22 mouse cellular contexts compared by ENCODE assay signal in the genomic region with DNA sequence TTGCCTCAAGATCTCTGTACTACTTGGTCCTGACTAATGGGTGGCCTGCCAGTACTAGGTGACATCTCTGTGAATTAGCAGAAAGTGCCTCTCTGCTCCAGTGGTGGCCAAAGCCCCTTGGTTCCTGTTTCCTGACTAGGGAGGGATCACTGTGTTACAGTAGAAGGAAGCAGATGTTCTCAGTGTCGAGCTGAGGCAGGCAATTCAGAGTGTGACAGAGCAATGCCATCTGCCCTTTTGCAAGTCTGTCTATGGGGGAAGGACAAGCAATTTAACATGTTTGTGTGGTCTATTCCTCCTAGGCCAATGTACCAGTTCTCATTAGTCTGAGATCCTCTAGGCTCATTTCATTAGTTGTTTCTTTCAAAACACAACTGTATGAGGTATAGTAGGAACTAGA.
DNase-seq lines count a peak whose midpoint lies in the region; ATAC-seq and TF ChIP-seq lines count a peak whose summit lies in the region.
"Had no signal": no experiment of that assay in that cellular context is flagged by ENCODE, and none has a peak within 500 bp of the region (broad histone marks: within the 10 kb centered on the region; RNA-seq: fewer than 3 reads in every experiment).

No protein-coding gene starts in this region.

- H3K9me3 ChIP-seq in forebrain, embryonic 14.5 days (replicated peaks; ENCODE audit: control insufficient read depth, low read length) = no peaks in the 10 kb centered on the region
- no peaks in the 10 kb centered on the region for H3K9me3 ChIP-seq in forebrain, embryonic 12.5 days
- H3K9me3 ChIP-seq in lung, embryonic 16.5 days (ENCODE audit: control insufficient read depth, low read length) = no peaks in the 10 kb centered on the region
- no peaks in the 10 kb centered on the region for H3K9me3 ChIP-seq in MEL (replicated peaks; ENCODE audit: insufficient read depth, low read length)
- H3K9me3 ChIP-seq: embryonic facial prominence, embryonic 10.5 days; embryonic facial prominence, embryonic 12.5 days; forebrain, embryonic 15.5 days; G1E had no signal

- no peaks in the 10 kb centered on the region for H3K36me3 ChIP-seq in forebrain, embryonic 14.5 days (ENCODE audit: control insufficient read depth, insufficient read depth, low read length)
- H3K36me3 ChIP-seq in forebrain, embryonic 12.5 days (replicated peaks) = no peaks in the 10 kb centered on the region
- no peaks in the 10 kb centered on the region for H3K36me3 ChIP-seq in lung, embryonic 16.5 days (ENCODE audit: control insufficient read depth, insufficient read depth, low read length)
- H3K36me3 ChIP-seq in MEL (ENCODE audit: control insufficient read depth in 1 of 2, insufficient read depth in 2 of 2, low read length in 2 of 2) = no peaks in the 10 kb centered on the region
- H3K36me3 ChIP-seq: embryonic facial prominence, embryonic 10.5 days; embryonic facial prominence, embryonic 12.5 days; forebrain, embryonic 15.5 days; G1E had no signal

- peak; percentile 6 for DNase-seq in forebrain, embryonic 14.5 days (ENCODE audit: low spot score)
- DNase-seq in lung, adult 18-20 months = no peak
- DNase-seq in lung, postnatal 10 days = peak; percentile 33
- no peak for DNase-seq in lung, postnatal 4 days
- DNase-seq in MEL (ENCODE audit: low read depth, low spot score) = peak; percentile 23
- no peak for DNase-seq in cerebellum, adult 11-12 months
- DNase-seq: adrenal gland, adult 2 months; adrenal gland, postnatal 10 days; adrenal gland, postnatal 25 days; B cell, adult 2 months; cerebellum, adult 18-20 months; cerebellum, adult 9-10 months; cerebellum, postnatal 25 days; forebrain, postnatal 0 days had no signal

- TF ChIP-seq POLR2A in MEL (IDR thresholded peaks at IDR 0.05; ENCODE audit: control insufficient read depth in 1 of 2, insufficient read depth in 1 of 2, low read depth in 1 of 2, low read length in 2 of 2, poor library complexity in 1 of 2) = no peak

- no peaks in the 10 kb centered on the region for H3K79me2 ChIP-seq in MEL (ENCODE audit: control insufficient read depth, insufficient read depth, low read length, poor library complexity)

- no peaks in the 10 kb centered on the region for H3K4me1 ChIP-seq in forebrain, embryonic 14.5 days (ENCODE audit: control insufficient read depth, insufficient read depth, low read length)
- no peaks in the 10 kb centered on the region for H3K4me1 ChIP-seq in forebrain, embryonic 12.5 days
- no peaks in the 10 kb centered on the region for H3K4me1 ChIP-seq in lung, embryonic 16.5 days (replicated peaks; ENCODE audit: control insufficient read depth, insufficient read depth, low read length)
- no peaks in the 10 kb centered on the region for H3K4me1 ChIP-seq in MEL (ENCODE audit: control insufficient read depth in 1 of 2, insufficient read depth in 2 of 2, low read length in 2 of 2)
- H3K4me1 ChIP-seq: embryonic facial prominence, embryonic 10.5 days; embryonic facial prominence, embryonic 12.5 days; forebrain, embryonic 15.5 days had no signal

- H3K27ac ChIP-seq in forebrain, embryonic 14.5 days (ENCODE audit: low read depth, low read length) = no peak overlapping the region
- H3K27ac ChIP-seq in forebrain, embryonic 12.5 days = no peak overlapping the region
- H3K27ac ChIP-seq in lung, embryonic 16.5 days (ENCODE audit: low read length) = no peak overlapping the region
- H3K27ac ChIP-seq in MEL (ENCODE audit: control insufficient read depth, low read depth, low read length) = no peak overlapping the region
- H3K27ac ChIP-seq: embryonic facial prominence, embryonic 10.5 days; embryonic facial prominence, embryonic 12.5 days; forebrain, embryonic 15.5 days had no signal

- no peaks in the 10 kb centered on the region for H3K27me3 ChIP-seq in forebrain, embryonic 14.5 days (replicated peaks; ENCODE audit: control insufficient read depth, insufficient read depth, low read length)
- no peaks in the 10 kb centered on the region for H3K27me3 ChIP-seq in forebrain, embryonic 12.5 days
- H3K27me3 ChIP-seq in lung, embryonic 16.5 days (ENCODE audit: control insufficient read depth, insufficient read depth, low read depth, low read length) = no peaks in the 10 kb centered on the region
- no peaks in the 10 kb centered on the region for H3K27me3 ChIP-seq in MEL (ENCODE audit: control insufficient read depth in 1 of 2, insufficient read depth in 2 of 2, low read length in 2 of 2)
- H3K27me3 ChIP-seq: CH12.LX; embryonic facial prominence, embryonic 12.5 days; forebrain, embryonic 15.5 days had no signal

- no peak overlapping the region for H3K9ac ChIP-seq in forebrain, embryonic 14.5 days (ENCODE audit: low read length)
- H3K9ac ChIP-seq in forebrain, embryonic 12.5 days = no peak overlapping the region
- H3K9ac ChIP-seq in lung, embryonic 16.5 days (ENCODE audit: low read length) = no peak overlapping the region
- H3K9ac ChIP-seq in MEL (ENCODE audit: control insufficient read depth, low read depth, low read length, poor library complexity, severe bottlenecking) = no peak overlapping the region
- H3K9ac ChIP-seq: embryonic facial prominence, embryonic 12.5 days; forebrain, embryonic 15.5 days; forebrain, postnatal 0 days had no signal

- no peak for TF ChIP-seq RAD21 in MEL (IDR thresholded peaks at IDR 0.05; ENCODE audit: low read depth, low read length)

- WGBS in forebrain, embryonic 14.5 days = 37% methylated on average over 1 of the region's 1 CpGs
- WGBS in forebrain, embryonic 12.5 days = 41% methylated on average over 1 of the region's 1 CpGs
- 19% methylated on average over 1 of the region's 1 CpGs for WGBS in lung, embryonic 16.5 days

- no peak overlapping the region for H3K4me3 ChIP-seq in forebrain, embryonic 14.5 days (ENCODE audit: low read depth, low read length)
- H3K4me3 ChIP-seq in forebrain, embryonic 12.5 days (replicated peaks) = no peak overlapping the region
- H3K4me3 ChIP-seq in lung, embryonic 16.5 days (ENCODE audit: low read length) = no peak overlapping the region
- no peak overlapping the region for H3K4me3 ChIP-seq in MEL (ENCODE audit: control insufficient read depth in 1 of 2, insufficient read depth in 1 of 2, low read depth in 2 of 2, low read length in 2 of 2)
- H3K4me3 ChIP-seq: embryonic facial prominence, embryonic 10.5 days; embryonic facial prominence, embryonic 12.5 days; forebrain, embryonic 15.5 days had no signal

- no peak for TF ChIP-seq EP300 in MEL (IDR thresholded peaks at IDR 0.05; ENCODE audit: low read depth in 1 of 2, low read length in 2 of 2)

- H3K4me2 ChIP-seq in forebrain, embryonic 14.5 days (ENCODE audit: low read length) = no peak overlapping the region
- no peak overlapping the region for H3K4me2 ChIP-seq in forebrain, embryonic 12.5 days
- H3K4me2 ChIP-seq in lung, embryonic 16.5 days (ENCODE audit: low read depth, low read length) = no peak overlapping the region
- H3K4me2 ChIP-seq: embryonic facial prominence, embryonic 12.5 days; forebrain, embryonic 15.5 days had no signal

- no peak for TF ChIP-seq CTCF in MEL (IDR thresholded peaks at IDR 0.05 in 2 of 3, conservative IDR thresholded peaks at IDR 0.05 in 1 of 3; ENCODE audit: control insufficient read depth in 1 of 3, insufficient read depth in 1 of 3, low read depth in 2 of 3, low read length in 3 of 3, poor library complexity in 1 of 3, severe bottlenecking in 1 of 3)

- ATAC-seq in forebrain, embryonic 14.5 days = no peak
- ATAC-seq in forebrain, embryonic 12.5 days (ENCODE audit: low FRiP score) = no peak
- 0 out of 2 replicates have a peak, but pooled peaks have one; percentile 23 for ATAC-seq in lung, embryonic 16.5 days (ENCODE audit: low read depth)
- ATAC-seq: CD4-positive, CD25-positive, alpha-beta regulatory T cell, adult 4 months; forebrain, embryonic 15.5 days; forebrain, postnatal 0 days had no signal

TF ChIP-seq in MEL, 35 proteins besides CTCF, POLR2A, EP300 and RAD21:
- TF ChIP-seq USF2 (IDR thresholded peaks at IDR 0.05; ENCODE audit: borderline replicate concordance in 1 of 2, insufficient read depth in 1 of 2, low read depth in 1 of 2, low read length in 2 of 2) = no peak

Comparison
In these comparisons a context has a peak if more than half of its experiments do, and no peak if none do; other contexts are left out.
1. DNase-seq: peak in forebrain, embryonic 14.5 days (single experiment), lung, postnatal 10 days (single experiment) and MEL (single experiment); none in lung, adult 18-20 months (0 of 2), lung, postnatal 4 days (0 of 2) and cerebellum, adult 11-12 months (single experiment).